In genomic region chr15:25769524-25770255, GRCm38 (mm10) we compare ENCODE assay signal across 14 mouse cellular contexts.
DNase-seq lines count a peak whose midpoint lies in the region; ATAC-seq lines count a peak whose summit lies in the region.
"Had no signal": no experiment of that assay in that cellular context is flagged by ENCODE, and none has a peak within 500 bp of the region (broad histone marks: within the 10 kb centered on the region; RNA-seq: fewer than 3 reads in every experiment).

No protein-coding gene starts in this region.

- H3K9me3 ChIP-seq in forebrain, embryonic 10.5 days = no peaks in the 10 kb centered on the region
- no peaks in the 10 kb centered on the region for H3K9me3 ChIP-seq in forebrain, embryonic 12.5 days
- no peaks in the 10 kb centered on the region for H3K9me3 ChIP-seq in kidney, embryonic 15.5 days (replicated peaks)
- H3K9me3 ChIP-seq in neural tube, embryonic 12.5 days = no peaks in the 10 kb centered on the region
- H3K9me3 ChIP-seq: intestine, embryonic 15.5 days had no signal

- no peak for DNase-seq in forebrain, embryonic 10.5 days (ENCODE audit: extremely low spot score, low spot score)
- no peak for DNase-seq in kidney, postnatal 14 days
- DNase-seq in neural tube, embryonic 10.5 days (ENCODE audit: extremely low spot score, low spot score) = no peak
- no peak for DNase-seq in cerebellum, adult 8-10 months
- DNase-seq in adrenal gland, postnatal 10 days = no peak
- DNase-seq: cerebellum, adult 9-10 months; left cerebral cortex, postnatal 4 days; lung, adult 18-20 months; spleen, adult 18-20 months had no signal

- WGBS in forebrain, embryonic 10.5 days = 61% methylated on average over 9 of the region's 9 CpGs
- WGBS in forebrain, embryonic 12.5 days = 54% methylated on average over 9 of the region's 9 CpGs
- 53% methylated on average over 9 of the region's 9 CpGs for WGBS in kidney, embryonic 15.5 days
- WGBS in neural tube, embryonic 12.5 days = 53% methylated on average over 9 of the region's 9 CpGs

- no peaks in the 10 kb centered on the region for H3K27me3 ChIP-seq in forebrain, embryonic 10.5 days (ENCODE audit: poor library complexity, severe bottlenecking)
- H3K27me3 ChIP-seq in forebrain, embryonic 12.5 days = no peaks in the 10 kb centered on the region
- H3K27me3 ChIP-seq in kidney, embryonic 15.5 days = no peaks in the 10 kb centered on the region
- H3K27me3 ChIP-seq in neural tube, embryonic 12.5 days (replicated peaks) = no peaks in the 10 kb centered on the region
- H3K27me3 ChIP-seq: intestine, embryonic 15.5 days had no signal

- H3K9ac ChIP-seq in forebrain, embryonic 12.5 days = no peak overlapping the region
- H3K9ac ChIP-seq in kidney, embryonic 15.5 days = no peak overlapping the region
- 0 out of 2 replicates have a peak overlapping the region, but pooled peaks have one; percentile 9 for H3K9ac ChIP-seq in neural tube, embryonic 12.5 days
- H3K9ac ChIP-seq: intestine, embryonic 15.5 days had no signal

- no peak overlapping the region for H3K4me3 ChIP-seq in forebrain, embryonic 10.5 days
- H3K4me3 ChIP-seq in forebrain, embryonic 12.5 days (replicated peaks) = no peak overlapping the region
- H3K4me3 ChIP-seq in kidney, embryonic 15.5 days (replicated peaks) = no peak overlapping the region
- H3K4me3 ChIP-seq in neural tube, embryonic 12.5 days = no peak overlapping the region
- H3K4me3 ChIP-seq: intestine, embryonic 15.5 days had no signal

- peaks cover 33% of the 10 kb centered on the region for H3K36me3 ChIP-seq in forebrain, embryonic 10.5 days (replicated peaks)
- H3K36me3 ChIP-seq in forebrain, embryonic 12.5 days (replicated peaks) = 0 out of 2 replicates have a peak, but pooled peaks cover 4% of the 10 kb centered on the region
- H3K36me3 ChIP-seq in kidney, embryonic 15.5 days = peaks cover 10% of the 10 kb centered on the region
- no peaks in the 10 kb centered on the region for H3K36me3 ChIP-seq in neural tube, embryonic 12.5 days

- no peak for ATAC-seq in forebrain, embryonic 12.5 days (ENCODE audit: low FRiP score)
- ATAC-seq in kidney, embryonic 15.5 days (replicated peaks; ENCODE audit: low FRiP score) = no peak
- ATAC-seq in neural tube, embryonic 12.5 days (ENCODE audit: low FRiP score, low read depth) = no peak
- ATAC-seq: activated CD4-positive, CD25-positive, alpha-beta regulatory T cell, adult 4 months; intestine, embryonic 15.5 days had no signal

- H3K4me2 ChIP-seq in forebrain, embryonic 12.5 days = no peak overlapping the region
- no peak overlapping the region for H3K4me2 ChIP-seq in kidney, embryonic 15.5 days
- no peak overlapping the region for H3K4me2 ChIP-seq in neural tube, embryonic 12.5 days (replicated peaks)
- H3K4me2 ChIP-seq: intestine, embryonic 15.5 days had no signal

- peaks cover 93% of the 10 kb centered on the region for H3K4me1 ChIP-seq in forebrain, embryonic 10.5 days
- H3K4me1 ChIP-seq in forebrain, embryonic 12.5 days = peaks cover 84% of the 10 kb centered on the region
- peaks cover 46% of the 10 kb centered on the region for H3K4me1 ChIP-seq in kidney, embryonic 15.5 days
- peaks cover 48% of the 10 kb centered on the region for H3K4me1 ChIP-seq in neural tube, embryonic 12.5 days

- peak overlapping the region; percentile 75 for H3K27ac ChIP-seq in forebrain, embryonic 10.5 days
- no peak overlapping the region for H3K27ac ChIP-seq in forebrain, embryonic 12.5 days
- H3K27ac ChIP-seq in kidney, embryonic 15.5 days = peak overlapping the region; percentile 5
- no peak overlapping the region for H3K27ac ChIP-seq in neural tube, embryonic 12.5 days
- H3K27ac ChIP-seq: intestine, embryonic 15.5 days had no signal

Comparison
In these comparisons a context has a peak if more than half of its experiments do, and no peak if none do; other contexts are left out.
1. H3K27ac ChIP-seq: peak in forebrain, embryonic 10.5 days (single experiment) and kidney, embryonic 15.5 days (single experiment); none in forebrain, embryonic 12.5 days (single experiment) and neural tube, embryonic 12.5 days (single experiment).